Mouse (Mus musculus) embryonic facial prominence, embryonic 14.5 days (tissue): ENCODE measurements around the gene Cpa4. TPM values are rescaled to one million over a fixed set of nuclear protein-coding genes. Genes with fewer than 3 reads are reported as not detected.

ENCODE experiments used
- ATAC-seq: fragments of 200-750 bp; cut with Nextera tagmentation; 2 replicates; pipeline ENCODE4 v1.8.0; 2017; ENCODE audit warnings: low read depth, moderate number of reproducible peaks, moderate TSS enrichment
- DNase-seq: peaks from one replicate; pipeline ENCODE4 v3.0.0-alpha.2; 2015; ENCODE audit warnings: low spot score
- H3K27ac ChIP-seq: fragments of 300-500 bp; sonication (generic); replicated peaks from 2 replicates; pipeline ENCODE4 v1.5.1; 2014; ENCODE audit warnings: low read depth, mild to moderate bottlenecking, low read length, moderate library complexity
- H3K27me3 ChIP-seq: fragments of 300-500 bp; sonication (generic); replicated peaks from 2 replicates; pipeline ENCODE4 v1.6.1; 2014; ENCODE audit warnings: low read length; ENCODE audit not compliant: control insufficient read depth, insufficient read depth
- H3K36me3 ChIP-seq: fragments of 300-500 bp; sonication (generic); 2 replicates; pipeline ENCODE4 v1.6.1; 2014; ENCODE audit warnings: low read length, mixed read lengths; ENCODE audit not compliant: control insufficient read depth, insufficient read depth
- H3K4me1 ChIP-seq: fragments of 300-500 bp; sonication (generic); 2 replicates; pipeline ENCODE4 v1.6.1; 2014; ENCODE audit warnings: antibody characterized with exemption, low read length; ENCODE audit not compliant: control insufficient read depth, insufficient read depth
- H3K4me2 ChIP-seq: fragments of 300-500 bp; sonication (generic); 2 replicates; pipeline ENCODE4 v1.6.1; 2014; ENCODE audit warnings: low read depth, mild to moderate bottlenecking, low read length, moderate library complexity, mixed read lengths
- H3K4me3 ChIP-seq: fragments of 300-500 bp; sonication (generic); 2 replicates; pipeline ENCODE4 v1.5.1; 2014; ENCODE audit warnings: low read depth, mild to moderate bottlenecking, low read length
- H3K9ac ChIP-seq: fragments of 300-500 bp; sonication (generic); 2 replicates; pipeline ENCODE4 v1.6.1; 2014; ENCODE audit warnings: low read depth, mild to moderate bottlenecking, low read length, moderate library complexity, mixed read lengths
- H3K9me3 ChIP-seq: fragments of 300-500 bp; sonication (generic); 2 replicates; pipeline ENCODE4 v1.6.1; 2016; ENCODE audit warnings: low read length; ENCODE audit not compliant: control insufficient read depth
- WGBS: fragments of 180-500 bp; shearing (Covaris S2); extraction: QIAGEN DNeasy Blood & Tissue Kit; methylation state at CpG from one replicate; pipeline ENCODE4 v1.1.7; 2014; 5-methylcytosine and 5-hydroxymethylcytosine counted together
- polyA plus RNA-seq: library from polyadenylated mRNA; unstranded; fragments of >200 nt; fragmentation: Nextera tagmentation; extraction: Ambion mirVana; gene quantifications from 2 replicates; pipeline ENCODE4 v1.2.1, GENCODE M21; 2014

Gene Cpa4
- polyA plus RNA-seq, 1 experiment from 2014 or later = 3.4 TPM

DNA sequence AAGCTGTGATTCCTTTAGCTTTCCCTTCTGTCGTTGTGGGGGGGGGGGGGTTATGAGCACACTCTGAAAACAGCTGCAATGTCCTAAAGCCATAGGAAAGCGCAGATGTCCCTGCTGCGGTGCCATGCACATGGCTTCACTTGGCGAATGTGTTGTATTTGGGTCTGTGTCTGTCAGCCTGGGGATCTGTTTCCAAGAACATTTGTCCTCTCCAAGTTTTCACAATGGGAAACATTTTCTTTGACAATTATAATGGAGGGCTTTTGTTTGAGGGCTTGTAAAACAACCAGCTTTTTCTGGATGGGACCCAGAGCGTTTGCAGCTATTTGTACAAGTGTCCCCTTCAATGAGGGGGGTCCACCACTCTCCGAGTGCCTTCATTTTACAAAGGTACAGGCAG lies 46.1 kb downstream of the Cpa4 start:
- Histone ChIP-seq H3K4me1 (peaks cover 39% of the 10 kb centered on the region), H3K36me3 (no peaks in the 10 kb centered on the region), H3K9me3 (no peaks in the 10 kb centered on the region), H3K9ac (no peak overlapping the region), H3K27me3 (no peaks in the 10 kb centered on the region), H3K4me2 (no peak overlapping the region), H3K27ac (0 out of 2 replicates have a peak overlapping the region, but pooled peaks have one; percentile 1), H3K4me3 (no peak overlapping the region)
- WGBS = 60% methylated on average over 6 of the region's 6 CpGs
- DNase-seq (peak; percentile 75), ATAC-seq (no peak)

DNA sequence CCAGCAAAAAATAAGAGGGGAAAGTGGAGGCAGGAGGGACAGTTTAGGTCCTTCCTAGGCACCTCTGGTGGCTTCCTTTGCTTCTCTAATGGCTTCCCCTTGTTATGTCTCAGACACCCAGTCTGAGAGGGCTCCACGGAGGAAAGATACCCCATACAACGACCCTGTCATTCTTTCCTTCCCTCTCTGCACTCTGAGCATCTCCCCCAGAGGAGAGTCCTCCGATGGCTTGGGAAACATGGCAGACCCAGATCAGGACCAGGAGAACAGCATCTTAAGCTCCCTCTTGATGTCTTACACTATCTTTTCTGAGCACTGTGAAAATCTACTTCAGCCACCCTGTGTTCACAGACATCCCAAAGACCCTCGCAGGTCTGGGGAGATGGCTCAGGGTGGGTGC lies 47.6 kb downstream of the Cpa4 start:
- ATAC-seq = no peak
- 31% methylated on average over 4 of the region's 4 CpGs for WGBS
- peaks cover 39% of the 10 kb centered on the region for H3K4me1 ChIP-seq
- no peaks in the 10 kb centered on the region for H3K27me3 ChIP-seq
- H3K36me3 ChIP-seq = no peaks in the 10 kb centered on the region
- H3K4me3 ChIP-seq = no peak overlapping the region
- H3K9me3 ChIP-seq = no peaks in the 10 kb centered on the region
- H3K27ac ChIP-seq = peak overlapping the region; percentile 79
- no peak overlapping the region for H3K9ac ChIP-seq
- no peak overlapping the region for H3K4me2 ChIP-seq
- no peak for DNase-seq

- WGBS = 6% methylated on average over 8 of the region's 8 CpGs
- ATAC-seq = peak; percentile 70
- DNase-seq = peak; percentile 87
These were observed 48.3 kb downstream of the Cpa4 start for GRCm38 (mm10) chr6:30616491-30616941.

DNA sequence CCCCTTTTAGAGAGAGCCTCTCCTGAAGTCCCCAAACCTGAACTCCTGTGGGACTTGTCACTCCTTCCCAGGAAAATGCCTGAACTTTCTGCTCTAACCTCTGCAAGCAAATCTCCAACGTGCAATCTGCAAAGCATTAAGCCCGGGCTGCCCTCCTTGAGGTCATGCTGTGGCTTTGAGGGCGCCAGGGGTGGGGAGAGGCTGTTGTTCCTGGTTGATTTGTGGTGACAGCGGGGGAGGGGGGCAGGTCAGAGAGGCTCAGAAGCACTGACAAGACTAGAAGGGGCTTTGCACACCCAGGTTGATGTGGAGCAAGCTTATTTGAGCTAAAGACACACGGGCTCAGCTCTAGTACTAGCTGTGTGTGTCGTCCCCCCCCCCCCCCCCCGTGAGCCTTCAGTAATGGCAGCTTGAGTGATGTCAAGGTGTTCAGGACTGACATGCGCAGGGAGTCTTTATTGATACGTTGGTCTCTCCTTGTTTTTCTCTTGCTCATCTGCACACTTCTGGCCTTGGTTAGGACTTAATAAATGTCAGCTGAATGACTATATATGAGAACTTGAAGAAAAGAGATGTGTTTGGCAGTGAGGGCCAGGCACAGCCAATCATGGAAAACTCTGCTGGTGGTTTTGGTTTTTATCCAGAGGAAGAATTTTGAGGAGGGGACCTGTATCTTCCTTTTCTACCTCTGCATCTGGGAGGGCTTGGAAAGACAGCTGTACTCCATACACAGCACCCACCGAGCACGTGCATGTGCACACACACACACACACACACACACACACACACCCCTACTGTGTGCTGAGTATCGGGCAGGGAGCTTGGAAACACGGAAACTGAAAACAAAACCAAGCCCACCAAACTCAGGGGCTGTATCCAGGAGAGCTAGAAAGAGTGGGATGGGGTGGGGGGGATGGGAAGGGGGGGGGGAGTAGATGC lies 49.1 kb downstream of the Cpa4 start:
- 4% methylated on average over 12 of the region's 13 CpGs for WGBS
- peak overlapping the region; percentile 51 for H3K9ac ChIP-seq
- no peaks in the 10 kb centered on the region for H3K36me3 ChIP-seq
- ATAC-seq (peak; percentile 34), DNase-seq (peak; percentile 79)
- no peaks in the 10 kb centered on the region for H3K9me3 ChIP-seq
- no peaks in the 10 kb centered on the region for H3K27me3 ChIP-seq
- H3K4me2 ChIP-seq = peak overlapping the region; percentile 40
- H3K4me1 ChIP-seq = peaks cover 39% of the 10 kb centered on the region
- peak overlapping the region; percentile 5; the same call in 1 of the 2 replicates for H3K4me3 ChIP-seq
- H3K27ac ChIP-seq = peak overlapping the region; percentile 94

More at GRCm38 (mm10) chr6:30616491-30616941, 48.3 kb downstream of the Cpa4 start:
- Histone ChIP-seq H3K36me3 (no peaks in the 10 kb centered on the region), H3K27ac (peak overlapping the region; percentile 94), H3K9me3 (no peaks in the 10 kb centered on the region), H3K4me2 (peak overlapping the region; percentile 40), H3K27me3 (no peaks in the 10 kb centered on the region), H3K4me1 (peaks cover 39% of the 10 kb centered on the region), H3K4me3 (no peak overlapping the region), H3K9ac (peak overlapping the region; percentile 51; the same call in 1 of the 2 replicates)

GRCm38 (mm10) chr6:30617959-30618590 lies 49.9 kb downstream of the Cpa4 start:
- DNase-seq (peak; percentile 89), ATAC-seq (peak; percentile 73)
- Histone ChIP-seq H3K4me1 (peaks cover 39% of the 10 kb centered on the region), H3K27ac (peak overlapping the region; percentile 94), H3K4me2 (peak overlapping the region; percentile 40), H3K27me3 (no peaks in the 10 kb centered on the region), H3K4me3 (peak overlapping the region; percentile 5; the same call in 1 of the 2 replicates), H3K9ac (peak overlapping the region; percentile 30), H3K36me3 (no peaks in the 10 kb centered on the region), H3K9me3 (no peaks in the 10 kb centered on the region)
- WGBS = 11% methylated on average over 18 of the region's 18 CpGs

DNA sequence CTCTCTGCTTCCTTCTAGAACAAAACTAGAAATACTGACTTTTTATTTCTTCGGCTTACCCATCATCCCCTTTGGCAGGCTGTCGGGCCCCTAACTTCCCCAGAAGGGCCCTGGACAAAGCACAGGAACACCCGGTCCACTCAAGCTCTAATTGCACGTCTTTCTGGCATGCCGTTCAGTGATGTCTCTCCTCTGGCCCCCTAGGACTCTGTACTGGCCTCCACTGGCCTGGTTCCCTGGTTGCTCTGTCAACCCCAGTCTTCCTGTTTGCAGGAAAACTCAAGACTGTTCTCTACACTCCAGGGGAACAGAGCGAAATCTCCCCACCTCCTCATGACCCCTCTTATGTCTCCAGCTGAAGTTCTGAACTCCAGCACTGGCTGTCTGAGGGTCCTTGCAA lies 50.6 kb downstream of the Cpa4 start:
- Histone ChIP-seq H3K27ac (peak overlapping the region; percentile 94), H3K9me3 (no peaks in the 10 kb centered on the region), H3K27me3 (no peaks in the 10 kb centered on the region), H3K9ac (peak overlapping the region; percentile 5; the same call in 1 of the 2 replicates), H3K4me2 (no peak overlapping the region), H3K4me1 (peaks cover 39% of the 10 kb centered on the region), H3K4me3 (no peak overlapping the region), H3K36me3 (no peaks in the 10 kb centered on the region)
- no peak for DNase-seq
- 45% methylated on average over 6 of the region's 6 CpGs for WGBS
- ATAC-seq = no peak

DNA sequence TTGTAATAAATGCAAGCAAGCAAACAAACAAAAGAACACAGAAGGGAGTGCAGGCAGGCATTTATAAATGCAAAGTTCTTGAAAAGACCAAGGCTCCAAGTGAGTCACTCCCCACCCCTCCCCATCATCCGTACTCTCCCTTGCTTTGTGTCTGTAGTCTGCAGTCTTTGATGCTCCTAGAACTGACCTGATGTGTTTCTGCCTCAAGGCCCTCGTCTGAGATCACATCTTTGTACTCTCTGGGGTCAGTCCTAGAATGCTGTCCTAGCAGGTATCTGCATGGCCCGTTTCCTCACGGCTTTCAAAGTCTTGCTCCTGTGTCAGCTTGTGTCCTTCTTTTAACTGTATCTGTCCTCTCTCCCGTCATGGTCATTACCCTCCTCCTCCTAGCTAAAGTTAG lies 51.4 kb downstream of the Cpa4 start:
- 76% methylated on average over 5 of the region's 5 CpGs for WGBS
- peaks cover 39% of the 10 kb centered on the region for H3K4me1 ChIP-seq
- DNase-seq = no peak

DNA sequence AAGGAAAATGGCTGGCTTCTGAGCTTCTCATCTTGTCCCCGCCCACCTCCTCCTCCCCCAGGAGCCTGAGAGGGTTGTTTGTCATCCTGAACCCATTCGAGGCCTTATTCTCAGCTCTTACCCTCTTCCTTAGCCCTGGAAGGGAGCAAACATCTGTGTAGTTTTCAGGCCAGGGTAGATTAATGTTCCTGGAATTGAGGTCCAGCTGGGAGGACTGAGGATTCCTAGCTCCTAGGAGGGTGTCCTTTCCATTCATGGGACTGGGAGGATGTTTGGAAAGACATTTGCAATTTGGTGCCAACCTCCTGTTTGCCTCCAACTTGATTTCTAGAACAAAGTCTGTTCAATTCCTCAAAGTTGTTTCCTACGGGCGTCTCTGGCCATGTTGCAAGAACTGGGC lies 52.4 kb downstream of the Cpa4 start:
- ATAC-seq (no peak), DNase-seq (no peak)
- Histone ChIP-seq H3K9me3 (no peaks in the 10 kb centered on the region), H3K27ac (peak overlapping the region; percentile 56), H3K27me3 (no peaks in the 10 kb centered on the region), H3K4me1 (peaks cover 33% of the 10 kb centered on the region), H3K9ac (no peak overlapping the region), H3K4me2 (no peak overlapping the region), H3K4me3 (no peak overlapping the region), H3K36me3 (no peaks in the 10 kb centered on the region)
- 78% methylated on average over 4 of the region's 4 CpGs for WGBS

More for the DNA sequence above, 51.4 kb downstream of the Cpa4 start:
- H3K4me2 ChIP-seq = no peak overlapping the region
- H3K4me3 ChIP-seq = no peak overlapping the region
- H3K27me3 ChIP-seq = no peaks in the 10 kb centered on the region
- H3K9me3 ChIP-seq = no peaks in the 10 kb centered on the region
- H3K9ac ChIP-seq = no peak overlapping the region
- no peaks in the 10 kb centered on the region for H3K36me3 ChIP-seq
- no peak for ATAC-seq
- 0 out of 2 replicates have a peak overlapping the region, but pooled peaks have one; percentile 94 for H3K27ac ChIP-seq
